Mouse (Mus musculus) neutrophil, adult 83 days (primary cell): Measurements from ENCODE around the gene Tex13c3. TPM values are rescaled to one million over a fixed set of nuclear protein-coding genes. Genes with fewer than 3 reads are reported as not detected.

Experiments used
- total RNA-seq, 2 experiments: library from RNA; stranded (reverse); gene quantifications; one replicate each; pipeline ENCODE4 v1.2.4; 2023

Tex13c3 gene
- total RNA-seq: not detected

DNA sequence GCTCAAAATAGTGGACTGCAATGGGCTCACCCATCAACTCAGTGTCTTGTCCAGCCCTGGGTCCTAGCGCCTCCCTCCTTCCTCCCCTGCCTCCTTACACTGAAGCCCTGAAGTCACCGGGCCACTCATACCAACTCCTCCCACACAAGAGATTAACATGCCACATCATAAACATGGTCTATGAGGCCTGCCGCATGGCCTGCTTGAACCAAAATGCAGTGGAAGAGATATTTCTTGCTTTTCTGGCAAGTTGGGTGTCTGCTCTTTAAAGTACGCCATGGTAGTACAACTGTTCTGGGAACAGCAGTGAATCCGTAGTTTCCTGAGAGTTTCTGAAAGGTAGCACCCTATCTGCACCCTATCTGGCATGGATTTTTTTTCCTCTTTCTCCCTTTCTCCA, at the start of gene Tex13c3:
Gene Tex13c3, minus strand, starts transcription at position 101 of the 400 bp plus-strand sequence.

